Mouse (Mus musculus): ENCODE measurements around the gene Med7.
A peak's percentile ranks its signal among the peaks of the same experiment; 100 is the strongest.
"Not testable (repeated sequence)": the region's sequence is repeated elsewhere in the genome, so short reads cannot be mapped to it uniquely, and the experiment has no call there.

Med7 gene

GRCm38 (mm10) chr11:46436760-46437458 is at the start of gene Med7:
Gene Med7 (plus strand): TSS chr11:46436925.
- DNase-seq, result peak; percentile 92 to 94

GRCm38 (mm10) chr11:46387061-46387460 is 49.7 kb upstream of the Med7 start:
- no peak for DNase-seq

GRCm38 (mm10) chr11:46388438-46388837 is 48.3 kb upstream of the Med7 start:
- DNase-seq, result no peak

- no peak for DNase-seq
These were observed 47.2 kb upstream of the Med7 start, which contains the start of gene Itk for GRCm38 (mm10) chr11:46389336-46390117. Gene Itk (minus strand): TSS chr11:46389515.

- DNase-seq, result no peak
These were observed 46.1 kb upstream of the Med7 start for GRCm38 (mm10) chr11:46390621-46391020.

GRCm38 (mm10) chr11:46392890-46393289 is 43.8 kb upstream of the Med7 start:
- no peak for DNase-seq

GRCm38 (mm10) chr11:46393413-46393812 is 43.3 kb upstream of the Med7 start:
- DNase-seq, result no peak

- no peak for DNase-seq
These were observed 41.6 kb upstream of the Med7 start for GRCm38 (mm10) chr11:46395088-46395487.

- no peak for DNase-seq
These were observed 41.0 kb upstream of the Med7 start for GRCm38 (mm10) chr11:46395698-46396097.

- DNase-seq, result no peak
These were observed 40.4 kb upstream of the Med7 start, which contains the start of gene Fam71b for GRCm38 (mm10) chr11:46396167-46396859. Gene Fam71b (plus strand): TSS chr11:46396559.

- DNase-seq, result no peak
These were observed 39.9 kb upstream of the Med7 start for GRCm38 (mm10) chr11:46396860-46397179.

GRCm38 (mm10) chr11:46397900-46398299 is 38.8 kb upstream of the Med7 start:
- no peak for DNase-seq

- no peak for DNase-seq
These were observed 38.3 kb upstream of the Med7 start for GRCm38 (mm10) chr11:46398473-46398872.

GRCm38 (mm10) chr11:46398933-46399383 is 37.8 kb upstream of the Med7 start:
- no peak for DNase-seq

- DNase-seq, result no peak
These were observed 35.2 kb upstream of the Med7 start for GRCm38 (mm10) chr11:46401555-46401954.

- no peak for DNase-seq
These were observed 31.7 kb upstream of the Med7 start for GRCm38 (mm10) chr11:46404986-46405385.

- peak in 1 of 2 experiments; percentile 13 for DNase-seq
These were observed 30.0 kb upstream of the Med7 start for GRCm38 (mm10) chr11:46406721-46407120.

GRCm38 (mm10) chr11:46410018-46410563 is 26.6 kb upstream of the Med7 start:
- no peak for DNase-seq

GRCm38 (mm10) chr11:46418438-46418837 is 18.3 kb upstream of the Med7 start:
- no peak for DNase-seq

- DNase-seq, result no peak
These were observed 17.9 kb upstream of the Med7 start for GRCm38 (mm10) chr11:46418860-46419259.

- DNase-seq, result no peak
These were observed 15.4 kb upstream of the Med7 start for GRCm38 (mm10) chr11:46421086-46421888.

GRCm38 (mm10) chr11:46428131-46428530 is 8.6 kb upstream of the Med7 start:
- DNase-seq, result not testable (repeated sequence)

Data from cerebellum, postnatal 36 days (tissue).